Mouse (Mus musculus): Measurements from ENCODE around the gene Apba2.

Gene Apba2

DNA sequence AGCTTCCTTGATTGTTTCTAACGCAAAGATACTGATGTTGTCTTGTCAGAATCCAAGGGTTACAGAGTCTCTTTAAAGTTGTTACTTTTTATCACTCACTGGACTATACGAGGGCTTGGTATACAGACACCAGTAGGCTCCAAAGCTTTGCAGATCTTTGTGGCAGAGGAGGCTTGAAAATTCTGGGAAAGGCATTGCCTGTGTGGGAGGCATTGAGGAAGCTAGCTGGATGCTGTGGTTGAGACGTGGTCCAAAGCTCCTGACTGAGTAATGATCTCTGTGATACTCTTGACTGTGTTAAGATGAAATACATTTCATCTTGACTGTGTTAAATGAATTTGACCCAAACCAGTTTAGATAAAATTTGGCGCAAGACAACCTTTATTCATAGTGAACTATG lies 84.6 kb downstream of the Apba2 start:
- DNase-seq (ENCODE audit: low read depth, low spot score): no peak

DNA sequence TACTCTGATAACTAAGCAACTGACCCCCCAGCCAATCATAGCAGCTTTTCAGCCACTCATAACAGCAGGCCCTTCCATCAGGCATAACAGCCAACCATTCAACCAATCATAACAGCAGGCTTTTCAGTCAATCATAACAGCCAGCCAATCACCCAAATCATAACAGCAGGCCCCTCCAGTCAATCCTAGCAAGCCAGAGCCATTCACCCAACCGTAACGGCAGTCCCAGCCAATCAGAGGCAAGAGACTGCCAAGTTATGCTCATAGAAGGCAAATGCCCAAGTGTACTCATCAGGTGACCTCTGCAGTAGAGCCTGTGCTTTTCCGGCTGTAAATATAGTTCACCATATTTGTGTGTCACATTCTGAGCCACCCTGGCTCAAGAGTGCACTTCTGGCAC lies 85.1 kb downstream of the Apba2 start:
- no peak for DNase-seq (ENCODE audit: low read depth, low spot score)

DNA sequence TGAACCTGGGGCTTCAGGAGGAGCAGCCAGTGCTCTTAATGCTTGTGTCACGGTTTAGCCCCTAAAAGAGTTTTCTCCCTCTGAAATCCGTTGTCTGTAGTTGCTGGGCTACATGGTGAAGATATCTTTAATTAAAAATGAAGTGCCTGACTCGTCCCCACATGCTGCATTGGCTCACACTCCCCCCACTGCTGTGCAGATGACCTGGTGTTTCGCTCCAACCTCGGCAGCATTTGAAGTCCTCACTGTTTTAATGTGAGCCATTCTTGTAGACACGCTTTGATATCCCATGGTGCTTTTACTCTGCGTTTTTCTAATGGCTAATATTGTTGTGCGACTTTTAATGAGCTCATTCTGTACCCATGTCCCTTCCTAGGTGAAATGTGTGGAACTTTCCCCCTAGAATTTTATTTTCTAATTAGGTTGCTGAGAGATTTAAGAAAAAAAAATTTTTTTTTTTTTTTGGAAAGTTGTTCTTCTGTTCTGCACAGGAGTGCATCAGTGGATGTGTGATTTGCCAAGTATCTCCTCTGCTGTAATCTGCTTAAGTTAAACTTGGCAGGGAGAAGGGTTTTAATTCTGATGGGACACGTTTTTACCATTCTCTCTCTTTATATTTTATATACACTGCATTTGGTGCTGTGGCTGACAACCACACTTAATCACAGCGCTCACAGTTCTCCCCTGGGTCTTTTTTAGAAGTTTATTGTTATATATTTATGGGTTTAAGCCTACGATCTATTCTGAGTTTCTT lies 87.3 kb downstream of the Apba2 start:
- no peak for DNase-seq (ENCODE audit: low read depth, low spot score)

DNA sequence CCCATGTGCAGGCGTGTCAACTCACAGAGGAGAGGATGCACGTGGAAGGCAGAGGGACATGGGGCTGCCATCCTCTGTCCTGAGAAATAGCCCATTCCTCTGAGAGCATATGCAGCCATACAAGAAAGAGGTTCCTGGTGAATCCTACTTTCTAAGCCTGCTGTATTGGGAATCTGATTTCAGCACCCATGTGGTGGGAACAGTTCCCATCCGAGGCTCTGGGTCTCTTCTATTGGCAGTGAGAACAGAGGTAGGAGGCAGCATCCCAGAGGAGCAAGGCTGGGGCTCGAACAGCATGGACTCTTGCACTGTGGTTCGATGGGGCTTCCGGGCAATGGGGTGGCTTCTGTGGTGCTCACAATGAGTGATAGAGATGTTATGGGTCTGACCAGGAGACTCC lies 93.8 kb downstream of the Apba2 start:
- DNase-seq (ENCODE audit: low read depth, low spot score): peak; percentile 37

DNA sequence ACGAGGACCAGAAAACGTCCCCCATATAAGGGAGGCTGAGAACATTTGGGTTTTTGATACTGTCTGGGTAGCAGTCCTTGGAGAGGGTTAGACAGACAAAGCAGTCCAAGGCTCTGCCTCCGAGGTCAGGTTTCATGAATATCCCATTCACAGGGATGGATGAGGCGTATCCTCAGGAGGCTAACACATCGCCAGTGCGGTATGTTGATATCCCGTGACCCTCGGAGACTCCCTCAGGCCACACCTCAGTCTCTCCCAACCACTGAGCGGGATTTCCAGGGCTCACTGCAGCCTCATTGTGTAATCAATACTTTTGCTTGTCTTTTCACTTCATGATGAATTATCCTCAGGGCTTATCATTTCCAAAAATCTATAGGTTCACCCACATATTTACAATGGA lies 95.1 kb downstream of the Apba2 start:
- DNase-seq (ENCODE audit: low read depth, low spot score): no peak

DNA sequence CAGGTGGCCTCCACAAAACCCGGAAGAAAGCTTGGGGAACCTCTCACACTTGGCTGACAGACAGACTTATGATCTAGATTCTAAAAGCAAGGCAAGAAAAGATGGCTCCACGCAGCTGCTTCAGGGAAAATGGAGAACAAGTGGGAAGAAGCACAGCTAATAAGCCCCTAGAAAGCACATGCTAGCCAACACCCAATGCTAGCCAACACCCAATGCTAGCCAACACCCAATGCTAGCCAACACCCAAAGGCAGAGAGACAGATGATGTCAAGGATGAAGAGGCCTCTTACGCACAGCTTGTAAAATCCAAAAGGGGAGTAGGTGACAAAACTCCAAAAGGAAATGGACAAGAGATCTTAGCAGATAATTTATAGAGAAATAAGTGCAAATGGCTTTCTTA lies 108.4 kb downstream of the Apba2 start:
- no peak for DNase-seq (ENCODE audit: low read depth, low spot score)

DNA sequence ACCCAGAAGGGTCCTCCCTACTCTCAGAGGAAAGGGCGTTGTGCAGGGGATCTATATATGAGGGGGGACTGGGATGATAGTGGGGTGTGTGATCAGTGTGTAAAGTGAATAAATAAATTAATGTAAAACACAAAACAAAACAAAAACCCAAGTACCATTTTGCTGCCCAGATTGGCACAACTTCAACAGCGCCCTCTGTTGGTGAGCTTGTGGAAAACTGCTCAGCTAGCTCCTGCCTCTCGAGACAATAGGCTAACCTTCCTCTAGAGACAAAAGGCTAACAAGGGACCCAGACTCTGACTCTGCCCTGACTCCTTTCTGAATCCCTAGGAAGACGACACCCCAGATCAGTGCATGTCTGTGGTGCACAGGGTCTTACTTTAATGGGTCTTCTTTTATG lies 109.4 kb downstream of the Apba2 start:
- DNase-seq (ENCODE audit: low read depth, low spot score): no peak

DNA sequence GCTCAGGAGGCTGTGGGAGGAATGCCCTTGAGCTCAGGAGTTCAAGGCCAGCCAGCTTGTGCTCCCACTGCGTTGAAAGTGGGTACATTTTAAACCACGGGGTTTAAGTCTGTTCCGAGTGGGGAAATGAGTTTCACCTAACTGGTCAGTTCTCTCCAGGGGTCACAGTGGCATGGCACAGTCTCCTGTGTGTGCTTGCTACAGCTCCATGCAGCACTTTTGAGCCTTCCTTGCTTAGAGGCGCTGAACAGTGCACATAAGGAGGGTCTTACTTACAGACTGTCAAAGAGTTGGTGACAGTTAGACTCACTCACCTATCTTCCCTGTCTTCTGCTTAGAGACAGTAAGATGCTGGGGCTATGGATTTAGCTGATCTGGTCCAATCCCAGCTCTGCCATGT lies 117.8 kb downstream of the Apba2 start:
- no peak for DNase-seq (ENCODE audit: low read depth, low spot score)

DNA sequence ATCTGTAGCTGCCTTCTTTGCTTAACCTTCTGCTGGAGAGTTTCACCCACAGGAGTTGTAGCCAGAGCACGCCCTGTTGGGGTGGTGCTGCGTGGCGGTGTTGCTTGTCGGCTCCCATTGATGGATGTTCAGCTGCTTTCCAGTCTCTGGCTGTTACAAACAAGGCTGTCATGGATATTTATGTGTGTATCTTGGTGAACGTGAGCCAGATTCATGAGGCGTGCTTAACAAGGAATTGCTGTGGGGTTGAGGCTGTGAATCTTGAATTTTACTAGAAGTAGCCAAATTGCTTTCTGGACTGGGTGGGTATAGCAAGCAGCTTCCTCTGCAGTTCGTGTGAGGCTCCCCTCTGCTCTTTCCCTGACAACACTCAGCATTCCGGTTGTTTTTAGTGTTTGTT lies 125.0 kb downstream of the Apba2 start:
- DNase-seq (ENCODE audit: low read depth, low spot score): peak; percentile 34

DNA sequence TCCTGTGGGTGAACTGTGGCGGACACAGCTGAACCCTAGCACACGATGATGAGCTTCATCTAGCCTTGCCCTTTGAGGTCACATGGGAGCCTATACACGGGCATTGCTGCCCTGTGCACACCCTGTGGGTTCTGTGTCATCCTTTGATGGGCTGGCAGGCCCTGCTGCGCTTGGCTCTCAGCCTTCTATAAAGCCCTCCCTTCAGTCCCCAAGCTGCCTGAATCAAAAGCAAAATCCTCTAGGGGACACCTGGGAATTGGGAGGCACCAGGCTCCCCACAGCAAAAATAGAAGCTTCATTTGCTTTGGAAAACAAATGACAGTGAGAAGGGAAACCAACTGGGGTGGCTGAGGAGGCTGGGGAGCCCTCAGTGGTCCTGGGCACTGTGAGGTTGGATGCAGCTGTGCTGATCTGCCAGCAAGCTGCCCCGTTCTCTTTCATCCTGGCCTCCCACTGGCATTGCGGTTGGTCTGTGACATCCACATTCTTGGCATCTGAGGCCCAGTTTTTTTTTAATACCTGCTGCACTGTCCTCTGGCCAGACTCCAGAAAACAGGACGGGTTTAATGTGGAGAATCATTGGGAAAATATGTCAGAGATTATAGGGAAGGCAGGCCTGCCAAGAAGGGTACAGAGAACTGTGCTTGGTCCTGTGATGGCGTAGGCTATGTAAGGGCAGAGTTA lies 126.6 kb downstream of the Apba2 start:
- no peak for DNase-seq (ENCODE audit: low read depth, low spot score)

DNA sequence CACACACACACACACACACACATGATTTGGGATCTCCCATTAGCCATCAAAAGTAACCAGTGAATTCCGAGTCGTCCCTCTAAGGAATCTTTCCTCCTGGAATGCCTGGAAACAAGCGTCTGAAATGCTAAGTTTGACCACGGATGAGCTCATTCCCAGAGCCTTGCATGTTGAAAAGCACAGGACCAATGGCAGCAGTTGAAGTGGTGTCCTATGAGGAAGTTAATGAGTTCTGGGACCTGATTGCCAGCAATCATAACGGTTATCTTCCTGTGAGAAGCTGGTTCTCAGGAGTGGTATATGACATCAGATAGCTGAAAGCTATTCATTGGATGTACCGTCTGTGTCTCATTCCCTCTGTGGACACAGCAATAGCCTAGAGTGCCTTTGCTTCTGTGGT lies 129.2 kb downstream of the Apba2 start:
- no peak for DNase-seq (ENCODE audit: low read depth, low spot score)

DNA sequence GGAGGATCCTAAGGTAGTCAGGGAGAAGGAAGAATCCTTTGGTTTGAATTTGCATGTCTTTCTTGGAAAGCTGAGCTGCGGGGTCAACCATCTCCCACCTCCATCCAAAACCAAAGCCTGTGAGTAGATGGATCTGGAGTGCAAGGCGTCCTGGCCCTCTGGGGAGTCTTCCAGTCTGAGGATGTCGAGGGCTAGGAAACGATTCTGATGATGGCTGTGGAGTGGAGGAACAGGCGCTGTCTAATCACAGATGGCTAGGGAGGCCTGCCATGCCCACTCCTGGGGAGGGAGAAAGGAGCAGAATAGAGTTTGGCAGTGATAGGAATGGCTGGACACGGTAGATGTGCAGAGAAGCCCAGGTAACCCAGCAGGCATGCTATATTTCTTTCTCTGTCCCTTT lies 129.6 kb downstream of the Apba2 start:
- DNase-seq (ENCODE audit: low read depth, low spot score): no peak

DNA sequence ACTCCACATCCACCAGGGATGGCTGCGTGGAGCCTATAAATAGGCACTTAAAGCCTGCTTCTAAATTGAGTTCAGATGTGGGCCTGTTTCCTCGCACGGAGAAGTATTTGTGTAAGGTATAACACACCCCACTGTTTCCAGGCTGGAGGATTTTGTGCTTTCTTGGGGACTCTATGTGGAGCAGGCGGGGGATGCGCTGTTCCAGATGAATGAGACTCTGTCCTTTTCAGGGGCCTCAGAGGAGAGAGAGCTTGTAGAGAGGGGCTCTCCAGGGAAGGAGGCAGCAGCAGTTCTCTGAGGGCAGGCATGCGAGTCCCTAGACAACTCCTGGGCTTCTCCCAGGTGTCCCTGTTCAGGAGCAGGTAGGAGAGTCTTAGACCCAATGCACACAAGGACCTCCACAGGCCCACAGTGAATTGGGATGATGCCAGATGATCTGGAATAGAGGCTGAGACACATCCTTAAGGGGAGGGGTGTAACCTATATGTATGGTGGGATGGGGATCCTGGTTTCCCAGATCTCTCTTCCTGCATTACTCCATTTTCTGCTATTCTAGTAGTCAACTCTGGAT lies 130.4 kb downstream of the Apba2 start:
- DNase-seq (ENCODE audit: low read depth, low spot score): no peak

DNA sequence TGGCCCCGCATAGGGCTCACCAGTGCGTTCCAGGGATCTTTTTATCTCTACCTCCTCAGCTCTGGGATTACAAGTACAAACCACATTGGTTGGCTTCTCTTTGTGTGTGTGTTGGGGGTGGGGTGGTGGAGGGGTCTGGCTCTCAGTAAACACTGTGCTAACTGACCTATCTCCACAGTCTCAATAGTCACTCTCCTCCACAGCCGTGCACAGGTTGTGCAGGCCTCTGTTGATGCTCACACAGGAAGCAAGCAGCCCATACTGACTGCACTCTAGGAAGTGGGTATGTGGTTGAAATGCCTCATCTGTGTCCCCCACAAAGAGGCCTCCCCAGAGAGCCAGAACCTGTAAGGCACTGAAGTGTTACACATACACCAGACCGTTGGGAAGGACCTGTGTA lies 131.7 kb downstream of the Apba2 start:
- no peak for DNase-seq (ENCODE audit: low read depth, low spot score)

DNA sequence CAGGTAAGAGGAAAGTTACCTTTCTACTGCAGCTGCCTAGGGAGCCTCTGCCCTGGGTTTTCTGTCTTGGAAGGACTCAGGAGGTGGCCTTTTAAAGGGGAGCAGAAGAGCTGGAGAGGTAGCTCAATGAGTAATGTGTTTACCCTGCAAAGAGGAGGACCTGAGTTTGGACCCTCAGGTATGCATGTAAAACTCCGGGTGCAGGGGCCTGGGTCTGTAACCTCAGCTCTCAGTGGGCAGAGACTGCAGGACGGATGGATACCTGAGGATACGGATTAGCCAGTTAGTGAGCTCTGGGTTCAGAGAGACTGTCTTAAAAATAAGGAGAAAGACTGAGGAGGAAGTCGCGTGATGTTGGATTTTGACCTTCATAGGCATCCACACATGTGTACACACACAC lies 132.4 kb downstream of the Apba2 start:
- DNase-seq (ENCODE audit: low read depth, low spot score): no peak

DNA sequence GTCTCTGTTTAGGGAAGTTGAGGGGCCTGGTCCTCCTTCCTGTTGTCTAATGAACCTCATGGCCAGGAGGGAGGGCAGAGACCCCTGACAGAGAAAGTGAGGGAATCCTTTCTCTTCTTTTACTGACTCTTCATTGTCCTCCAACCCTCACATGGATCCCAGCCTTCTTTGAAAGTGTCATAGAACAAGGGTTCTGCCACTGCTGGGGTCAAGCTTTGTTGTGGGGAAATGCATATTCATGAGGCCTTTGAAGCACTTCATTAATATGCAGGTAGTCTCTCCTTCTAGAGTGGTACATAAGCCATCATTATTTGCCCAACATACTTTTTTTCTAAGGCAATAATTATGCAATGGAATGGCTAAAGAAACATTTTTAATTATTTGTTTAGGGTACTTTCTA lies 133.0 kb downstream of the Apba2 start:
- DNase-seq (ENCODE audit: low read depth, low spot score): no peak

DNA sequence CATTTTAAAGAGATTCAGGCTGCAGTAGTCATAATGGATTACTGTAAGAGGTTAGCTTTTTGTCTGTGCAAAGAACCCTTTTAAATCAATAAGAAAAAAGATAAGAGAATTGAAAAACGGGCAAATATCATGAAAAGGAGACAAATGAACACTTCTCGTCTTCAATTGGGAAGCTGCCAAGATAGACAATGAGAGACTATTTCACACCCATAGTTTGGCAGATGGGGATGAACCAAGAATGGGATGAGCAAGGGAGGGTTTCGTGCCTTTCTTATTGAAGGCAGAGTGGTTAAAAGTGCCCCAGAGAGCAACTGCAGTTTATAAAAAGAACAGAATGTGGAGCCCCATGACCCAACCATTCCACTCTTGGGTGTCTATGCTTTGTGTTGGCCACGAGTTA lies 137.4 kb downstream of the Apba2 start:
- no peak for DNase-seq (ENCODE audit: low read depth, low spot score)

DNA sequence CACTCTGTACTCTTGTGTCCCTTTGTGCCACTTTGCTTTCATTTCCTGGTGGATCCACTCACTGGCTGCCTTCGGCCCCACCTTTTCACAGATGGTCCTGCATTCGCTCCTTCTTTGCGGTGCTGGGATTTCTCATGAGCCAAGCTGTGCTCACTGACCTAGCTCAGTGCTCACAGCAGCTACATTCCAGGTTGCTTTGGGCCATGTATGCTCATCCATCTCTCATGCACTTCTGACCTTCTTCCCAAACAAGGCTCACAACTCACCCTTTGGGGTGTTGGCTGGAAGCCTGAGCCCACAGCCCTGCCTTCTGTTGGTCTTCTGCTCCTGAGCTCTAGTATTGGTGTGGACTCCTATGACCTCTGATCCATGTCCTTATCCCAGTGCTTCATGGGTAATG lies 139.1 kb downstream of the Apba2 start:
- DNase-seq (ENCODE audit: low read depth, low spot score): no peak

DNA sequence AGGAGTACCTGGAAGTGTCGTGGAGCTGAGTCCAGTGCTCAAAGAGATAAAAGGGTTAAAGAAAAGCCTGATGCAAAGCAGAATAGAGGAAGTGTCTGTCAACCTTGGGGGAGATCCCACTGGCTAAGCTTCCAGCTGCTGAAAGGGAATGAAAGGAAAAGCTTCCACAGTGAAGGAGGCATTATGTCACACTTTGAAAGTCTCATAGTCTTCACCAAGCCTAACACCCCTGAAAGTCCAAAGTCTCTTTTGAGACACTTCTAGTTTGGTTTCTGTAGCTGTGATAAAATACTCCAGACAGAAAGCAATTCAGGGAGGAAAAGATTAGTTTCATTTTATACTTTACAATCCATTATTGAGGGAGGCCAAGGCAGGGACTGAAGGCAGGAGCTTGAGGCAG lies 141.4 kb downstream of the Apba2 start:
- DNase-seq (ENCODE audit: low read depth, low spot score): no peak

DNA sequence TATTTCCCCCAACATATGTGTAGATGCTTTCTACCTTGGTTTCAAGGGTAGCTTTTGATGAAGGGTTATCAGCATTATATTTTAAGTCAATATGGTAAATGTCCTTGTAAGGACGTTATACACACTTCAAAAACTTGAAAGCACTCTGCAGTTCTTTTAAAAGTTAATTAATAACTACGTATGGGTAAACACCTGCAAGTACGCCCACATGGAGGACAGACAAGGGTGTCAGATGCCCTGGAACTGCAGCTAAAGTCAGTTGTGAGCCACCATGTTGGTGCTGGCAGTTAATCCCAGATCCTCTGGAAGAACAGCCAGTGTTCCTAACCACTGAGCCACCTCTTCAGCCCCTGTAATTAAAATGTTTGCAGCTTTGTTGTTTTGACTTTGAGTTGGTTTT lies 144.0 kb downstream of the Apba2 start:
- no peak for DNase-seq (ENCODE audit: low read depth, low spot score)

DNA sequence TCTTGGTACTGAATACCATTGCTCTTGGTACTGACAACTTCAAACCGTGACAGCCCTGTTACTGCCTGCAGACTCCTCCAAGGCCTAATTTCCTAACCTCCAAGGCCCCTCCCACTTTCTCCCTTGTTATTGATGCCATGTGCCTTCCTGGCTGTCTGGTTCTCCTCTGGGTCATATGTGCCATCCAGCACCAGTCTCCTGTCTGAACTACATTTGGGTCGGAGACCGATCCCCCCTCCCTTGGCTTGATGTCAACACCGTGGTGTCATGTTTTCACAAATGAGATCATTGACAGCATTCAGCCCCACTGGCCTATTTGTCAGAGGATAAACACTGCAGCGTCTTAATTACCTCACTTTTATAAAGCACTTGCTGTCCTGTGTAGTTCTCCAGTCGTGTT lies 144.5 kb downstream of the Apba2 start:
- no peak for DNase-seq (ENCODE audit: low read depth, low spot score)

DNA sequence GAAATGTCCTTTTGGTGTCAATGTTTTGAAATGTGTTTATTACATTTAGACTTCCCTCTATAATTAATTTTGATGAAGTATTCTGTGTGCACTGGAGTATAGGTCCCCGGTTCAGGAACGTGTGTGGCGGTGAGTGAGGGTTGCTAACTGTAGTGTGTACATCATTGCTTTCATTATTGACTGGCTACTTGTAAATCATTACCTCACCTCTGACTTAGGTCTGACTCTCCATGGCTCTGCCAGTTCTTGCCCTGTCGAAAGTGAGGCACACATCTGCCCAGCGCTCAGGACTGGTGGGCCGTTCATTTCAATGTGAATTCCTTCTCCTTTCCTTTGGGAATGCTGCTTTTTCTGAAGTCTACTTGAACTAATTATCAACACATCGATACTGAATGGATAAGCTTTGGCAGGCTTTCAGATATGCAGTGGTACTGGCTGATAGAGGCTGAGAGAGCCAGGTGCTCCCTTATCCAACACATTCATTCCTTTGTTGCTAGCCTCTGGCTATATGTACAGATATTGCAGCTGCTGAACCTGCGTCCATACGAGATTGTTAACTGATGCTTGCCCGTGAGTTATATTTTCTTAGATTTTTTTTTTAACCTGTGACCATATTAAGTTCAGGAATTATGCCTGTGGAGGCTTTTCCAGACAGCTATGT lies 147.6 kb downstream of the Apba2 start:
- no peak for DNase-seq (ENCODE audit: low read depth, low spot score)

DNA sequence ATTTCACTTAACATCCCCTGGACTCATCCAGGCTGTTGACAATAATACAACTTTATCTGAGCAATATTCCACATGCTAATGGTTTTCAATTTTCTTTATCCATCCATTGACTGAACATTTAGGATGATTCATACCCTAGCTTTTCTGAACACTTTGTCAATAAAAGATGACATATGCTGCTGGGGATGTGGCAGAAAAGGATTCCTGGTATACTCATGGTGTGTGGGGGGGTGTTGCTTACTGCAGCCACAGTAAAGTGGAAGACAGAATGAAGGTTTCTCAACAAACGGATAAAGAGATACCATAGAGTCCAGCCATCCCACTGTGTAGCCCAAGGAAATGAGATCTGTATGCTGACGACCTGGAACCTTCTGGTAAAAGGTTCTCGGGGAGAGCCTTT lies 150.5 kb downstream of the Apba2 start:
- DNase-seq (ENCODE audit: low read depth, low spot score): no peak

Measured in mesoderm, embryonic 11.5 days (tissue).